Mouse (Mus musculus): ENCODE measurements around the gene Smap1.

The Smap1 gene

GRCm38 (mm10) chr1:23826887-23827758, 95.0 kb downstream of the Smap1 start:
- peak; percentile 32 for DNase-seq

DNA sequence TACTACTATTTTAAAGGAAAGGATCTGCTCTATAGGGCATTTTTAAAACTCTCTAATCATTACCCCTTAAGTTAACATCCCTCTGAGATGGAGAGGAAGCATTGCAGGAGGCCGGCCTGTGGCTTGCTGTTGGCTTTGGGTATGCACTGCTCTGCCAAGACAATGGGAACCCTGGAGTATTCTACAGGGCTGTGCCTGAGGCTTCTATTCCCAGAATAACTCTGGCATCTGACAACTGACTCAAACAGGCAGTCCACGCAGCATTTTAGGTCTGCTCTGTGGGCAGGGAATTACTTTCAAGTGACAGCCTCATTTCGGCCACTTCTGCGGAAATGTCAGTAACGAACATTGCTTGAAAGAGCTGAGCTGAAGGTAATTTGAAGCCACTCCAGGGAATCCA, 100.5 kb downstream of the Smap1 start:
- no peak for DNase-seq

DNA sequence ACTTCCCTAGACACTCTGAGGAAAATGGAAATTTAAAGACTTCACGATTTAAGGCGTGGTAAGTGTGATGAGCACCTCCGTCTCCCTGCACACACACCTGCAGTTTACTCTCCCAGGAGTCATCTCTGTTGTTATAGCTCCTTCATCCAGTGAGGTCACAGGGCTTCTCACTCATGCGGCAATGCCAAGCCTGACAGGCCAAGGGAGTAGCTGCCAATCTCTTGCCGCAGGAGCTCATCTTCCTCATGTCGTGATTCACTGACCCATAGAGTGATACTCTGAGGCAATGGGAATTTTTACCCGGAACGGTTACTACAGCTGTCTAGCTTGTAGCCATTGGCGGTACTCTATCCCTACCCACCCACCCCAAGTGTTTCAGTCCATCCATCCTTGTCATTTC, 123.8 kb downstream of the Smap1 start:
- DNase-seq = no peak
